Mouse (Mus musculus) hindbrain, embryonic 14.5 days (tissue): Measurements from ENCODE around the gene Trpc4ap. TPM values are rescaled to one million over a fixed set of nuclear protein-coding genes. Genes with fewer than 3 reads are reported as not detected.
A peak's percentile ranks its signal among the peaks of the same experiment; 100 is the strongest.

Experiments used
- ATAC-seq: fragments of 200-750 bp; cut with Nextera tagmentation; 2 replicates; pipeline ENCODE4 v1.8.0; 2017; ENCODE audit warnings: moderate number of reproducible peaks, mild to moderate bottlenecking, moderate TSS enrichment, moderate library complexity; ENCODE audit not compliant: low FRiP score
- DNase-seq: peaks from one replicate; pipeline ENCODE4 v3.0.0-alpha.2; 2015; ENCODE audit warnings: low spot score
- H3K27ac ChIP-seq: fragments of 300-500 bp; sonication (generic); 2 replicates; pipeline ENCODE4 v1.5.1; 2014; ENCODE audit warnings: mild to moderate bottlenecking, moderate library complexity
- H3K27me3 ChIP-seq: fragments of 300-500 bp; sonication (generic); 2 replicates; pipeline ENCODE4 v1.6.1; 2014; ENCODE audit warnings: mild to moderate bottlenecking, low read length, mixed read lengths; ENCODE audit not compliant: control insufficient read depth, insufficient read depth
- H3K36me3 ChIP-seq: fragments of 300-500 bp; sonication (generic); replicated peaks from 2 replicates; pipeline ENCODE4 v1.6.1; 2014; ENCODE audit not compliant: control insufficient read depth, insufficient read depth
- H3K4me1 ChIP-seq: fragments of 300-500 bp; sonication (generic); replicated peaks from 2 replicates; pipeline ENCODE4 v1.6.1; 2014; ENCODE audit warnings: antibody characterized with exemption, low read length, mixed read lengths; ENCODE audit not compliant: control insufficient read depth, insufficient read depth
- H3K4me2 ChIP-seq: fragments of 300-500 bp; sonication (generic); replicated peaks from 2 replicates; pipeline ENCODE4 v1.6.1; 2014; ENCODE audit warnings: mild to moderate bottlenecking, moderate library complexity
- H3K4me3 ChIP-seq: fragments of 300-500 bp; sonication (generic); replicated peaks from 2 replicates; pipeline ENCODE4 v1.5.1; 2014; ENCODE audit warnings: mild to moderate bottlenecking, low read length
- H3K9ac ChIP-seq: fragments of 300-500 bp; sonication (generic); 2 replicates; pipeline ENCODE4 v1.6.1; 2014
- H3K9me3 ChIP-seq: fragments of 300-500 bp; sonication (generic); 2 replicates; pipeline ENCODE4 v1.6.1; 2016; ENCODE audit warnings: low read length; ENCODE audit not compliant: control insufficient read depth
- WGBS: fragments of 180-500 bp; shearing (Covaris S2); extraction: QIAGEN DNeasy Blood & Tissue Kit; methylation state at CpG from one replicate; pipeline ENCODE4 v1.1.7; 2014; 5-methylcytosine and 5-hydroxymethylcytosine counted together
- polyA plus RNA-seq: library from polyadenylated mRNA; unstranded; fragments of >200 nt; fragmentation: Nextera tagmentation; extraction: Ambion mirVana; gene quantifications from 2 replicates; pipeline ENCODE4 v1.2.1, GENCODE M21; 2014

The Trpc4ap gene
- polyA plus RNA-seq, 1 experiment from 2014 or later = 163 TPM

DNA sequence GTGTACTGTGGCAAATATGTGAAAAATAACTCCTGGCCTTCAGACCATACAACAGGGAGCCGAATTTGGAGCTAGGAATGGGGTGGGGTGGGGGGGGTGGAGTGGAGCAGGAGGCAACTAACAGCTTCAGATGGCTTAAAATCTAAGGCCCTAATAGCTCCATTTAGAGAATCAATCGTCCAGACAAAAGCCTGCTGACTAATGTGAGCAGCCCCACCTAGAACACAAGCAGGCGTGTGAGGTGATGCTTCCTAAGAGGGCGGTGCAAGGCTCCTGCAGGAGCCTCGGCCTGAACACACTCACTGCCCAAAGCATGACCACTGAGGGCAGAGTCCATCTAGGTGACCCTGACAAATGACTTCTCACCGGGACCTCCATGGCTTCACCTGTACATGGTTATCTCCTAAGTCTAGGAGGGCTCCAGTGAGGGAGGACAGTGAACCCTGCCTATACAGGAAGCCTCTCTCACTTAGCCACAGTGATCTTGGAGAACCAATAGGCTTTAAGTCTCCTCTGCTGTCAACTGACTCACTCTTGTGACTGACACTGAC is 28.2 kb downstream of the Trpc4ap start:
- WGBS = 87% methylated on average over 6 of the region's 6 CpGs
- DNase-seq = no peak

DNA sequence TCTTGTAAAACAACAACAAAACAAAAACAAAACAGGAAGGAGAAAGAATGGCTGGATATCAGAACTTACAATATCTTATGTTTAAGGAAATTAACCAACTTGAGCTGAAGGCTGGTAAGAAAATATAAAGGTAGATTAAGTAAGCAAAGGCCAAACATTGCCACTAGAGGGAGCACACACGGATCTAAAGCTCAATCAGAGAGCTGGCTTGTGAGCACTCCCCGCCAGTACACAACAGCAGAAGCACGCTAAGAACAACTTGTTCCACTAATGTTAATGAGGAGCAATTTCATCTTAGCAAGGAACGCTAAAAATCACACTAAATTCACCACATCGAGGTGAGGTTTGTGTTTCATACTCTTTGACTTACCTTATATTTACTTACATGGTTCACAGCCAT is 29.1 kb downstream of the Trpc4ap start:
- H3K9me3 ChIP-seq = no peaks in the 10 kb centered on the region
- WGBS = 22% methylated on average over 5 of the region's 5 CpGs
- no peak overlapping the region for H3K27ac ChIP-seq
- H3K36me3 ChIP-seq = peaks cover 96% of the 10 kb centered on the region
- H3K4me2 ChIP-seq = no peak overlapping the region
- ATAC-seq (no peak), DNase-seq (peak; percentile 84)
- H3K9ac ChIP-seq = no peak overlapping the region
- H3K4me1 ChIP-seq = no peaks in the 10 kb centered on the region
- H3K4me3 ChIP-seq = no peak overlapping the region
- H3K27me3 ChIP-seq = no peaks in the 10 kb centered on the region

More for the DNA sequence above, 28.2 kb downstream of the Trpc4ap start:
- no peak overlapping the region for H3K4me3 ChIP-seq
- no peaks in the 10 kb centered on the region for H3K9me3 ChIP-seq
- no peak for ATAC-seq
- H3K36me3 ChIP-seq = peaks cover 97% of the 10 kb centered on the region
- no peak overlapping the region for H3K9ac ChIP-seq
- no peaks in the 10 kb centered on the region for H3K27me3 ChIP-seq
- H3K4me2 ChIP-seq = no peak overlapping the region
- no peaks in the 10 kb centered on the region for H3K4me1 ChIP-seq
- H3K27ac ChIP-seq = no peak overlapping the region

DNA sequence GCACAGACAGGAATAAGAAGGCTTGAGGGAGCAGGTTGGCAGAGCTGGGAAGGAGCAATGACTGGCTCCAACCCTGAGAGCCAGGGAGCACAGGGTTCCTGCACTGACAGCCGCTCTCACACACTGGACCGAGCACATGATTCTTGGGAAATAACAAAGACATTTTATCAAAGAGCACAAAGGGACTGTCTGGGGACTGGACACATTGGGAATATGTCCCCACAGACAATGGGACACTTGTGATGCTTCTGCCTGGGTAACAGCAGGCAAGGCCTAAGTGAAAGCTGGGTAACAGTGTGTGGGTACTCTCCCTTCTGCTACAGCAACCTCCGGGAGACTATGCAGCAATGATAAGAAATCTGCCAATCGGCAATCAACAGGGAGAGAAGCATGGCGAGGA is 29.8 kb downstream of the Trpc4ap start:
- Histone ChIP-seq H3K27me3 (no peaks in the 10 kb centered on the region), H3K27ac (no peak overlapping the region), H3K9me3 (no peaks in the 10 kb centered on the region), H3K36me3 (peaks cover 96% of the 10 kb centered on the region), H3K4me3 (no peak overlapping the region), H3K9ac (no peak overlapping the region), H3K4me1 (no peaks in the 10 kb centered on the region), H3K4me2 (no peak overlapping the region)
- no peak for ATAC-seq
- no peak for DNase-seq
- 83% methylated on average over 5 of the region's 5 CpGs for WGBS

GRCm38 (mm10) chr2:155655759-155656372 is 36.3 kb downstream of the Trpc4ap start:
- no peaks in the 10 kb centered on the region for H3K4me1 ChIP-seq
- WGBS = 44% methylated on average over 6 of the region's 6 CpGs
- no peak overlapping the region for H3K4me3 ChIP-seq
- DNase-seq = no peak
- no peak for ATAC-seq
- H3K9ac ChIP-seq = no peak overlapping the region
- H3K27me3 ChIP-seq = no peaks in the 10 kb centered on the region
- peaks cover 96% of the 10 kb centered on the region for H3K36me3 ChIP-seq
- no peak overlapping the region for H3K4me2 ChIP-seq
- no peaks in the 10 kb centered on the region for H3K9me3 ChIP-seq
- H3K27ac ChIP-seq = no peak overlapping the region

GRCm38 (mm10) chr2:155652618-155653017 is 39.6 kb downstream of the Trpc4ap start:
- Histone ChIP-seq H3K9ac (no peak overlapping the region), H3K4me1 (no peaks in the 10 kb centered on the region), H3K4me3 (no peak overlapping the region), H3K9me3 (no peaks in the 10 kb centered on the region), H3K4me2 (no peak overlapping the region), H3K27me3 (no peaks in the 10 kb centered on the region), H3K36me3 (peaks cover 98% of the 10 kb centered on the region), H3K27ac (no peak overlapping the region)
- ATAC-seq (no peak), DNase-seq (no peak)
- 95% methylated on average over 5 of the region's 5 CpGs for WGBS

GRCm38 (mm10) chr2:155645746-155646145 is 46.4 kb downstream of the Trpc4ap start:
- no peaks in the 10 kb centered on the region for H3K9me3 ChIP-seq
- no peak overlapping the region for H3K27ac ChIP-seq
- peaks cover 97% of the 10 kb centered on the region for H3K36me3 ChIP-seq
- no peak overlapping the region for H3K4me2 ChIP-seq
- WGBS = 79% methylated on average over 7 of the region's 7 CpGs
- H3K9ac ChIP-seq = no peak overlapping the region
- H3K4me3 ChIP-seq = no peak overlapping the region
- DNase-seq (no peak), ATAC-seq (no peak)
- no peaks in the 10 kb centered on the region for H3K4me1 ChIP-seq
- no peaks in the 10 kb centered on the region for H3K27me3 ChIP-seq

DNA sequence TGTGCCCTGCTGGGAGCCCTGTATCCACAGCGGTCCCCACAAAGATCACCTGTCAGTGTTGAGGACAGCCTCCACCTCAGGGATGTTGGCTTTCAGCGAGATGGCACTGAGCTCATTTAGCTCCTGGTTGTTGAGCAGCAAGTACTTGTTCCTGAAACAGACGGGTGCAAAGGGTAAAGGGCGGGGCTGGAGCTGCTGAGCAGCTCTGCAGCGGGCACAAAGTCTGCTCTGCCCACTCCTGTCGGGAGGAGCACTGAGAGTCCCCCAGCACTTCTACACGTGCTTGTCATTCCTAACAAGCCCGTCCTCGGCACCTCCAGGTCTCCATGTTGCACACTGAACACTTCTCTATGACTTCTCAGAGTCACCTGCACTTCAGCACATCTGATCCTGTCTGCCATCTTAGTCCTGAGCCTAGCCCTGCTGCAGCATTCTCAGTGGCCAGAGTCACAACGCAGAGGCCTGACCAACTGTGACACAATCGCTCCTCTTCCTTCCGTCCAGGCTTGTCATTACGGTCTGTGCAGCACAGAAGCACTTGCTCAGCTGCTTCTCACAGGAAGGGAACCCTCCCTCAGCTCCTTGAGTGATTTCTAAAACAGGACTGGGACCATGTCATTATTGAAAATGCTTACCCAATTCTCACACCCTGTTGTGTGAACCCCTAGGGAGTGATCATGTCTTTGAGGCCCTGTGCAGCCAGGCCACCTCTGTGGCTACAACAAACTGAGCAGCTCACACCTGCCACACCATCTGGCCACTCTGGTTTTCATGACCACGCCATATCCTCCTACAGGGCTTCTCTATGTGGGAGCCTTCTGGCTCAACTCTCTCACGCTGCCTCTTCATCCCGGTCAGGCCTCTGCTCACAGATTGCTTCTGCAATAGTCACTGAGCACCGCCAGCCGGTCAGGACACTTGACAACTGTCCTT is 50.4 kb downstream of the Trpc4ap start:
- Histone ChIP-seq H3K4me3 (no peak overlapping the region), H3K9ac (no peak overlapping the region), H3K27ac (no peak overlapping the region; the same call in 1 of the 2 replicates), H3K36me3 (peaks cover 97% of the 10 kb centered on the region), H3K4me1 (no peaks in the 10 kb centered on the region), H3K9me3 (no peaks in the 10 kb centered on the region), H3K4me2 (no peak overlapping the region), H3K27me3 (no peaks in the 10 kb centered on the region)
- no peak for DNase-seq
- ATAC-seq = 0 out of 2 replicates have a peak, but pooled peaks have one; percentile 32
- 57% methylated on average over 18 of the region's 18 CpGs for WGBS

DNA sequence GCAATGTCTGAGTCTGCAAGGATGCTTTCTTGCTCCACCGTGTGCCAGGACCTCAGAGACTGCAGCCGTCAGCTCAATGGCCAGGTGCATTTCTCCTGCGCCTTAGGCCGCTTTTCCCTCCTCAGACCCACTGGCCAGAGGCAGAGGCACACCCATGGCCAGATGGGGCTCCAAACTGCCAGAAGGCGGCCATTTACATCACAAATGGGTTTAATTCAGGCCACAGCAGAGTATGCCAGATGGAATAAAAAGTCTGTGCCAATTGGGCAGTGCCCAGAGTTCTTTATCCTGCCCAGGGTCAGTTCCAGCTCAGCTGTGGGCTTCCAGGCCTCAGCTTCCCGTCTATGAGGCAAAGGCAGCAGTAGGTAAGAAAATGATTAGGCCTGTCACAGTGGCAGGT is 51.5 kb downstream of the Trpc4ap start:
- Histone ChIP-seq H3K4me3 (no peak overlapping the region), H3K9me3 (no peaks in the 10 kb centered on the region), H3K4me1 (no peaks in the 10 kb centered on the region), H3K36me3 (peaks cover 97% of the 10 kb centered on the region), H3K27ac (no peak overlapping the region), H3K4me2 (no peak overlapping the region), H3K27me3 (no peaks in the 10 kb centered on the region), H3K9ac (no peak overlapping the region)
- WGBS = 54% methylated on average over 6 of the region's 6 CpGs
- ATAC-seq (no peak), DNase-seq (no peak)

- Histone ChIP-seq H3K4me3 (no peak overlapping the region), H3K36me3 (peaks cover 97% of the 10 kb centered on the region), H3K9me3 (no peaks in the 10 kb centered on the region), H3K4me2 (no peak overlapping the region), H3K27ac (no peak overlapping the region), H3K9ac (no peak overlapping the region), H3K27me3 (peaks cover 16% of the 10 kb centered on the region), H3K4me1 (no peaks in the 10 kb centered on the region)
- no peak for ATAC-seq
- 96% methylated on average over 4 of the region's 4 CpGs for WGBS
- DNase-seq = no peak
These were observed 54.8 kb downstream of the Trpc4ap start for GRCm38 (mm10) chr2:155637411-155637810.
